Comparison of ENCODE assay signal across 14 mouse cellular contexts in the genomic region with DNA sequence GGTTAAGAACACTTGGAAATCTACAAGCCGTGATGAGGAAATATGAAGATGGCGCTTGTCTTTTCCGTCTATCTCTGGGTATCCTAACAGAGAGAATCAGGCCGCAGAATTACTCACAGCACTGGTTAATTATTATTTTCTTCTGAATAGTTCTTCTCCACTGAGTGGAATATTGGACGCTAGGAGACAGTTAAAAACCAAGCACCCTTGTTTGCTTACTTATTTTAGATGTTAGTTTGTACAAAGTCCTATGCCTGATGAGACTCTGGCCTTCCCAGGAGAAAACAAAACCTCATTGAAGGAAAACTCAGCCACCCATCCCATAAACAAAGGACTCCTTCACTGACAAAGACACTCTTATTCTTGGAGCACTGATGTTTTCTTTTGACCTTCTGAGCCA.
"Had no signal": no experiment of that assay in that cellular context is flagged by ENCODE, and none has a peak within 500 bp of the region (broad histone marks: within the 10 kb centered on the region; RNA-seq: fewer than 3 reads in every experiment).

No protein-coding gene starts in this region.

- H3K27me3 ChIP-seq: hindbrain, embryonic 15.5 days; limb, embryonic 13.5 days; liver, embryonic 13.5 days; midbrain, embryonic 12.5 days; neural tube, embryonic 13.5 days; stomach, embryonic 15.5 days had no signal

- H3K27ac ChIP-seq: hindbrain, embryonic 15.5 days; limb, embryonic 13.5 days; liver, embryonic 13.5 days; midbrain, embryonic 12.5 days; neural tube, embryonic 13.5 days; stomach, embryonic 15.5 days had no signal

- H3K9me3 ChIP-seq: hindbrain, embryonic 15.5 days; limb, embryonic 13.5 days; liver, embryonic 13.5 days; midbrain, embryonic 12.5 days; neural tube, embryonic 13.5 days; stomach, embryonic 15.5 days had no signal

- H3K36me3 ChIP-seq: hindbrain, embryonic 15.5 days; limb, embryonic 13.5 days; liver, embryonic 13.5 days; midbrain, embryonic 12.5 days; neural tube, embryonic 13.5 days; stomach, embryonic 15.5 days had no signal

- H3K4me1 ChIP-seq: hindbrain, embryonic 15.5 days; liver, embryonic 13.5 days; neural tube, embryonic 13.5 days; stomach, embryonic 15.5 days had no signal

- H3K4me3 ChIP-seq: hindbrain, embryonic 15.5 days; limb, embryonic 13.5 days; liver, embryonic 13.5 days; midbrain, embryonic 12.5 days; neural tube, embryonic 13.5 days; stomach, embryonic 15.5 days had no signal

- H3K9ac ChIP-seq: hindbrain, embryonic 15.5 days; limb, embryonic 13.5 days; liver, embryonic 13.5 days; midbrain, embryonic 12.5 days; neural tube, embryonic 13.5 days; stomach, embryonic 15.5 days had no signal

- H3K4me2 ChIP-seq: hindbrain, embryonic 15.5 days; limb, embryonic 13.5 days; liver, embryonic 13.5 days; midbrain, embryonic 12.5 days; neural tube, embryonic 13.5 days; stomach, embryonic 15.5 days had no signal

- DNase-seq: layer of hippocampus, adult 9-11 months; left cerebral cortex, postnatal 4 days; liver, embryonic 13.5 days; lung, adult 18-20 months; retina, postnatal 1 day; right cerebral cortex, postnatal 14 days; thymus, adult 2 months; thymus, postnatal 25 days had no signal

- ATAC-seq: midbrain, embryonic 16.5 days had no signal
